Mouse (Mus musculus) MEL (cell line): Measurements from ENCODE around the gene Bglap2. TPM values are rescaled to one million over a fixed set of nuclear protein-coding genes. Genes with fewer than 3 reads are reported as not detected.

Experiments
- DNase-seq: peaks from one replicate; pipeline ENCODE4 v3.0.0; 2011; ENCODE audit warnings: low read depth, low spot score
- H3K27ac ChIP-seq: 2 replicates; pipeline ENCODE4 v1.5.1; 2012; ENCODE audit warnings: low read depth, mild to moderate bottlenecking, control low read depth, low read length, moderate library complexity; ENCODE audit not compliant: control insufficient read depth
- H3K27me3 ChIP-seq, 2 experiments: fragments of 150-350 bp in 1 of 2; sonication (generic) in 1 of 2; 2 replicates each; pipeline ENCODE4 v1.6.1; 2012; ENCODE audit warnings: low read length in 2 of 2, mild to moderate bottlenecking in 2 of 2, improper control_type of control experiment in 1 of 2, moderate library complexity in 1 of 2; ENCODE audit not compliant: insufficient read depth in 2 of 2, control insufficient read depth in 1 of 2
- H3K36me3 ChIP-seq, 2 experiments: 2 replicates each; pipeline ENCODE4 v1.6.1; 2012 to 2014; ENCODE audit warnings: low read length in 2 of 2, improper control_type of control experiment in 1 of 2, inconsistent platforms in 1 of 2, mild to moderate bottlenecking in 1 of 2; ENCODE audit not compliant: insufficient read depth in 2 of 2, control insufficient read depth in 1 of 2
- H3K4me1 ChIP-seq, 2 experiments: fragments of 150-350 bp in 1 of 2; sonication (generic) in 1 of 2; 2 replicates each; pipeline ENCODE4 v1.6.1; 2012; ENCODE audit warnings: low read length in 2 of 2, improper control_type of control experiment in 1 of 2, mild to moderate bottlenecking in 1 of 2; ENCODE audit not compliant: insufficient read depth in 2 of 2, control insufficient read depth in 1 of 2
- H3K4me3 ChIP-seq, 2 experiments: fragments of 150-350 bp in 1 of 2; sonication (generic) in 1 of 2; 2 replicates each; pipeline ENCODE4 v1.5.1; 2012; ENCODE audit warnings: low read depth in 2 of 2, low read length in 2 of 2, mild to moderate bottlenecking in 2 of 2, moderate library complexity in 2 of 2, control low read depth in 1 of 2, improper control_type of control experiment in 1 of 2; ENCODE audit not compliant: control insufficient read depth in 1 of 2, insufficient read depth in 1 of 2
- H3K79me2 ChIP-seq: 2 replicates; pipeline ENCODE4 v1.6.1; 2012; ENCODE audit warnings: mild to moderate bottlenecking, low read length, moderate library complexity; ENCODE audit not compliant: control insufficient read depth, poor library complexity, insufficient read depth
- H3K9ac ChIP-seq: 2 replicates; pipeline ENCODE4 v1.6.1; 2012; ENCODE audit warnings: low read depth, mild to moderate bottlenecking, control low read depth, low read length, moderate library complexity; ENCODE audit not compliant: control insufficient read depth, poor library complexity, severe bottlenecking
- H3K9me3 ChIP-seq: fragments of 150-350 bp; sonication (generic); replicated peaks from 2 replicates; pipeline ENCODE4 v1.6.1; 2012; ENCODE audit warnings: mild to moderate bottlenecking, low read length, improper control_type of control experiment, moderate library complexity; ENCODE audit not compliant: insufficient read depth
- CHD1 ChIP-seq: IDR thresholded peaks from 2 replicates; pipeline ENCODE4 v1.6.1; 2012; ENCODE audit warnings: low read depth, mild to moderate bottlenecking, inconsistent platforms, low read length, improper control_type of control experiment
- E2F4 ChIP-seq: IDR thresholded peaks from 2 replicates; pipeline ENCODE4 v1.6.1; 2011; ENCODE audit warnings: low read depth, low read length, improper control_type of control experiment, borderline replicate concordance
- ELF1 ChIP-seq: IDR thresholded peaks from 2 replicates; pipeline ENCODE4 v1.6.1; 2014; ENCODE audit warnings: low read depth, mild to moderate bottlenecking, inconsistent platforms, low read length, improper control_type of control experiment, moderate library complexity
- GATA1 ChIP-seq: IDR thresholded peaks from 2 replicates; pipeline ENCODE4 v1.6.1; 2011; ENCODE audit warnings: low read depth, low read length, improper control_type of control experiment
- HCFC1 ChIP-seq: IDR thresholded peaks from 2 replicates; pipeline ENCODE4 v1.6.1; 2012; ENCODE audit warnings: low read depth, mild to moderate bottlenecking, inconsistent platforms, low read length, improper control_type of control experiment, moderate library complexity
- KAT2A ChIP-seq: conservative IDR thresholded peaks from 2 replicates; pipeline ENCODE4 v1.6.1; 2012; ENCODE audit warnings: low read depth, low read length, improper control_type of control experiment, inconsistent platforms
- MAZ ChIP-seq: IDR thresholded peaks from 2 replicates; pipeline ENCODE4 v1.6.1; 2012; ENCODE audit warnings: low read depth, mild to moderate bottlenecking, inconsistent platforms, low read length, improper control_type of control experiment
- MYB ChIP-seq: IDR thresholded peaks from 2 replicates; pipeline ENCODE4 v1.6.1; 2011; ENCODE audit warnings: mild to moderate bottlenecking, low read depth, low read length, improper control_type of control experiment
- NRF1 ChIP-seq: IDR thresholded peaks from 2 replicates; pipeline ENCODE4 v1.6.1; 2014; ENCODE audit warnings: low read depth, mild to moderate bottlenecking, inconsistent platforms, low read length, improper control_type of control experiment, moderate library complexity; ENCODE audit not compliant: poor library complexity, insufficient read depth, severe bottlenecking
- POLR2AphosphoS2 ChIP-seq: IDR thresholded peaks from 2 replicates; pipeline ENCODE4 v1.6.1; 2011; ENCODE audit warnings: low read length, improper control_type of control experiment
- POLR2AphosphoS5 ChIP-seq: IDR thresholded peaks from 2 replicates; pipeline ENCODE4 v1.6.1; 2012; ENCODE audit warnings: low read depth, borderline replicate concordance, mild to moderate bottlenecking, inconsistent platforms, low read length, moderate library complexity, mixed read lengths
- TAL1 ChIP-seq: IDR thresholded peaks from 2 replicates; pipeline ENCODE4 v1.6.1; 2012; ENCODE audit warnings: mild to moderate bottlenecking, inconsistent platforms, low read length, moderate library complexity, mixed read lengths
- UBTF ChIP-seq: IDR thresholded peaks from 2 replicates; pipeline ENCODE4 v1.6.1; 2012; ENCODE audit warnings: low read depth, mild to moderate bottlenecking, inconsistent platforms, low read length, improper control_type of control experiment, moderate library complexity, borderline replicate concordance; ENCODE audit not compliant: insufficient read depth
- USF1 ChIP-seq: IDR thresholded peaks from 2 replicates; pipeline ENCODE4 v1.6.1; 2014; ENCODE audit warnings: low read depth, mild to moderate bottlenecking, inconsistent platforms, low read length, improper control_type of control experiment, moderate library complexity
- USF2 ChIP-seq, 2 experiments: IDR thresholded peaks; 2 replicates each; pipeline ENCODE4 v1.6.1; 2011 to 2012; ENCODE audit warnings: improper control_type of control experiment in 2 of 2, low read length in 2 of 2, borderline replicate concordance in 1 of 2, inconsistent platforms in 1 of 2, low read depth in 1 of 2, mild to moderate bottlenecking in 1 of 2; ENCODE audit not compliant: insufficient read depth in 1 of 2
- ZKSCAN1 ChIP-seq: IDR thresholded peaks from 2 replicates; pipeline ENCODE4 v1.6.1; 2012; ENCODE audit warnings: low read depth, mild to moderate bottlenecking, inconsistent platforms, low read length, improper control_type of control experiment, moderate library complexity
- polyA plus RNA-seq, 2 experiments: library from polyadenylated mRNA; stranded (reverse) in 1 of 2; unstranded in 1 of 2; fragments of >175 nt in 1 of 2; fragments of >200 nt in 1 of 2; gene quantifications; 2 replicates each; pipeline versions ENCODE4 v1.2.1 to v1.2.4; 2012; ENCODE audit warnings: low replicate concordance in 2 of 2, low read depth in 1 of 2; ENCODE audit not compliant: insufficient read length in 2 of 2, insufficient read depth in 1 of 2, missing spikeins in 1 of 2
- total RNA-seq: library from RNA; depleted of rRNA; stranded (reverse); fragments of 300-350 nt; gene quantifications from 2 replicates; pipeline ENCODE4 v1.2.3, GENCODE M21; 2012

The Bglap2 gene
- total and polyA plus RNA-seq, 3 experiments, result not detected

GRCm38 (mm10) chr3:88412636-88413035 lies 34.1 kb upstream of the Bglap2 start:
- Histone ChIP-seq H3K27me3 (no peaks in the 10 kb centered on the region), H3K9me3 (no peaks in the 10 kb centered on the region), H3K27ac (no peak overlapping the region), H3K4me3 (no peak overlapping the region), H3K36me3 (peaks cover 7 to 15% of the 10 kb centered on the region in 2 experiments; a peak in 3 of 4 replicates), H3K4me1 (peaks cover 0 to 21% of the 10 kb centered on the region in 2 experiments; a peak in 3 of 4 replicates), H3K79me2 (peaks cover 18% of the 10 kb centered on the region), H3K9ac (no peak overlapping the region)
- TF ChIP-seq KAT2A (no peak), UBTF (no peak), E2F4 (no peak), USF2 (IDR thresholded peaks at IDR 0.05; ENCODE audit: borderline replicate concordance in 1 of 2, insufficient read depth in 1 of 2, low read depth in 1 of 2, low read length in 2 of 2) (no peak), POLR2AphosphoS5 (no peak), ZKSCAN1 (no peak), USF1 (no peak), NRF1 (no peak), MYB (no peak), MAZ (no peak), HCFC1 (no peak), POLR2AphosphoS2 (no peak), CHD1 (no peak), ELF1 (no peak)
- no peak for DNase-seq

GRCm38 (mm10) chr3:88411681-88412080 lies 33.2 kb upstream of the Bglap2 start:
- Histone ChIP-seq H3K27ac (no peak overlapping the region), H3K9me3 (no peaks in the 10 kb centered on the region), H3K4me1 (peaks cover 0 to 26% of the 10 kb centered on the region in 2 experiments; a peak in 3 of 4 replicates), H3K9ac (no peak overlapping the region), H3K79me2 (peaks cover 20% of the 10 kb centered on the region), H3K4me3 (no peak overlapping the region), H3K27me3 (no peaks in the 10 kb centered on the region), H3K36me3 (peaks cover 5 to 15% of the 10 kb centered on the region in 2 experiments; a peak in 3 of 4 replicates)
- DNase-seq, result no peak
- TF ChIP-seq GATA1 (0 out of 2 replicates have a peak, but pooled peaks have one; percentile 29), TAL1 (peak; percentile 62), KAT2A (no peak)
